Mouse (Mus musculus): ENCODE data around the gene Rps3.

Gene Rps3

GRCm38 (mm10) chr7:99476558-99477114, 6.9 kb downstream of the Rps3 start:
- DNase-seq (ENCODE audit: low spot score), result no peak

DNA sequence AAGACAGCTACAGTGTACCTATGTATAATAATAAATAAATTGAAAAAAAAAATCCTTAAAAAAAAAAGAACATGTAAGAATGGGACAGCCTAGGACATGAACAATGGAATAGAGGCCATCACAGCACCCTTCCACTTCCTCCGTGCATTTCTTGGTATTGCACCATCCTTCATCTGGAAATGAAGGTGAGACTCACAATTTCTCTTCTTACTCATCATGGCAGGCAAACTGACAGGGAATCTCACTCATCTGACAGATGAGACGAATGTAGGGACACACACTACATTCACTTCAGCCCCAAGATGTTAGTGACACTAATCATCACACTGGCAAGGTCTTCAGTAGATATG, 8.0 kb downstream of the Rps3 start:
- no peak for DNase-seq (ENCODE audit: low spot score)

DNA sequence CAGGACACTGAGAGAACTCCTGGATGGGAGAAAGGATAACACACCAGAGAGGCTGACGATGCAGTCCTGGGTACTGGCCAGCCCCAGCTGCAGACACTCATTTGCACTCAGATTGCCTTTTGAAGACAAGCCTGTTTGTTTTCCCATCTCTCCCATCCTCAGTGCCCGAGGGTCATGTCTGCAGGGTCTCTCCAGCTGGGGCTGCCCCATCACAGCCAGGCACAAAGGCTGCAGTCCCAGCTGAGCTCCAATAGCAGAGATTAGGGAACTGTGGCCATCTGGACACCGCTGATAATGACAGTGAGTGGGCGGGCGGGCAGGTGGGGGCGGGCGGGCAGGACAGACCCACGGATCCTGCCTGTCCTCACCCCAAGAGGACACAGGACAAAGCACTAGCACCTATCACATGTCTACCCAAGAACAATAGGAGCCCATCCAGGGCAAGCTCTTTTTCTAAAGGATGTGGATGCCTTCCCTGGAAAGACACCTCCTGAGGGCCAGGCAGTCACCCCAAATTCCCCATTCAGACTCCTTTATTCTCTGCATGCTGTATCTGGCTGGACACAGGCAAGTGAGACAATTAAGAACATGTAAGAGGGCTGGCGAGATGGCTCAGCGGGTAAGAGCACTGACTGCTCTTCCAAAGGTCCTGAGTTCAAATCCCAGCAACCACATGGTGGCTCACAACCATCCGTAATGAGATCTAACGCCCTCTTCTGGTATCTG, 8.5 kb downstream of the Rps3 start:
- peak; percentile 76 for DNase-seq (ENCODE audit: low spot score)

DNA sequence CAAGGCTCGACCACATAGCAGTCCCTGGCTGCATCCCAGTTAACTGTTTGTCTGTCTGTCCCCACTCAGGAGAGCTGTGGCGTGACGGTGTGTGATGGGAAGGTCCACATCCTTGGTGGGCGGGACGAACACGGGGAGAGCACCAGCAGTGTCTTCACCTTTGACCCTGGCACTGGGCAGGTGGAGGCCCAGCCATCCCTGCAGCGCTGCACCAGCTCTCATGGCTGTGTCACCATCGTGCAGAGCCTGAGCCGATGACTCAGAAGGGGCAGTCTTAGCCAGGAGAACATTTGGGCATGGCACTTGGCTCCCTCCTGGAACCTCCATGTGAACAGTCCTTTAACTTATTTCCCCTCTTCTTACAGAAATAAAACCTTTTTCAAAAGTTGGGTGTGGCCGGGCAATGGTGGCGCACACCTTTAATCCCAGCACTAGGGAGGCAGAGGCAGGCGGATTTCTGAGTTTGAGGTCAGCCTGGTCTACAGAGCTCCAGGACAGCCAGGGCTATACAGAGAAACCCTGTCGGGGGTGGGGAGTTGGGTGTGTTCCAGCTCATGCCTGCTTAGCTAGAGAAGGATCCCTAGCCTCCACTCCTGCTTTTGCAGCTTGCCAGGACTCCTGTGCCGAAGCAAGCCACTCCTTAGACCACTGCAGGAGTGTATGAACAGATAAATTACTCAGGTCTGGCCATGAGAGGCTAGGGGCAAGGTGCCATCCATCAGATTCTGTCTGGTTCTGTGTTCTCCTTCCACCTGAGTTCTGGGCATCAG, 9.7 kb downstream of the Rps3 start:
- DNase-seq (ENCODE audit: low spot score), result no peak

DNA sequence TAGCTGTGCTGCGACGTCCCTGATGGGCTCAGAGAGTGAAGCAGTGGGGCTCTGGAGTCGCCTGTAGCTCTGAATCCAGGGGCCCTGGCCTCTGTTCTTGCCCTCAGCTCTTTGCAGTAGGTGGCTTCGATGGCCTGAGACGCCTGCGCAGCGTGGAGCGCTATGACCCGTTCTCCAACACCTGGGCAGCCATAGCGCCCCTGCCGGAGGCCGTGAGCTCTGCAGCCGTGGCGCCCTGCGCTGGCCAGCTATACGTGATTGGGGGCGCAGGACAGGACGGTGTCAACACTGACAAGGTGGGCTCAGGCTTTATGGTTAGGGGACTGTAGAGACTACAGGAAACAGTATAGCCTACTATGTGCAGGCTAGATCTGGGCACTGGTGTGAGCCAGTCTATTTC, 12.0 kb downstream of the Rps3 start:
- no peak for DNase-seq (ENCODE audit: low spot score)

- no peak for DNase-seq (ENCODE audit: low spot score)
Observed at GRCm38 (mm10) chr7:99469680-99470405, 13.7 kb downstream of the Rps3 start.

GRCm38 (mm10) chr7:99468283-99469132, 15.0 kb downstream of the Rps3 start:
- DNase-seq (ENCODE audit: low spot score), result no peak

GRCm38 (mm10) chr7:99467916-99468282, 15.6 kb downstream of the Rps3 start:
- no peak for DNase-seq (ENCODE audit: low spot score)

DNA sequence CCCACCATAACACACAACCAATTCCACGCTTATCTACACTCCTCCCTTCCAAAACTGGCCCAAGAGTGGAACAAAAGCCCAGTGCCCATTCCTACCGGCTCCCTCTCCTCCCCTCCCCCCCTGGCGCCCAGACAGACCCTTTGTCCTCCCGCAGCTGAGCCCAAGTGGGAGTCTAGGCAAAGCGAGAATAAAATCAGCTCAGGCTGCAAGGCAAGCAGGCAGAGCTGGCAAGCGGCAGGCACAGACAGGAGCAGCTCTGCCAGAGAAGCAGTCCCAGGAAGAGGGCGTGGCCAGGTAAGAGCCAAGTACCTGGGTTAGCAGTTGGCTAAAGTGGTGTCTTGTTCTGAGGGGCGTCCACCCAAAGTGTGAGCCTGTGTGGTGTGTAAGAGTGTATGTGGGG, 17.7 kb downstream of the Rps3 start, which contains the start of gene Klhl35:
Klhl35 (plus strand) TSS at position 194 of the 400 bp plus-strand sequence.
- no peak for DNase-seq (ENCODE audit: low spot score)

DNA sequence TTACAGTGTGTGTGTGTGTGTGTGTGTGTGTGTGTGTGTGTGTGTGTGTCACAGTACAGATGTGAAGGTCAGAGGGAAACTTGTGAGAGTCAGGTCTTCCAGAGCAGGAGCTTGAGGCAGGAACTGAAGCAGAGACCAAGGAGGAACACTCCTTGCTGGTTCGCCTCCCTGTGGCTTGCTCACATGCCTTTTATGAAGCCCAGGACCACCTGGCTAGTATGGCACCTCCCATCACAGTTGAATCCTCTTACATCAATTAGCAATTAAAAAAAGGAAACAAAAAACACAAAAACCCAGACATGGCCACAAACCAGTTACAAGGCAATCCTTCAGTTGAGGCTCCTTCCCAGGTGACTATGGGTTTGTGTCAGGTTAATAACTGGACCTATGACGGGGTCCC, 20.4 kb downstream of the Rps3 start:
- DNase-seq (ENCODE audit: low spot score), result no peak

GRCm38 (mm10) chr7:99459888-99460652, 23.5 kb downstream of the Rps3 start:
- DNase-seq (ENCODE audit: low spot score), result no peak

GRCm38 (mm10) chr7:99458849-99459248, 24.7 kb downstream of the Rps3 start:
- DNase-seq (ENCODE audit: low spot score), result no peak

DNA sequence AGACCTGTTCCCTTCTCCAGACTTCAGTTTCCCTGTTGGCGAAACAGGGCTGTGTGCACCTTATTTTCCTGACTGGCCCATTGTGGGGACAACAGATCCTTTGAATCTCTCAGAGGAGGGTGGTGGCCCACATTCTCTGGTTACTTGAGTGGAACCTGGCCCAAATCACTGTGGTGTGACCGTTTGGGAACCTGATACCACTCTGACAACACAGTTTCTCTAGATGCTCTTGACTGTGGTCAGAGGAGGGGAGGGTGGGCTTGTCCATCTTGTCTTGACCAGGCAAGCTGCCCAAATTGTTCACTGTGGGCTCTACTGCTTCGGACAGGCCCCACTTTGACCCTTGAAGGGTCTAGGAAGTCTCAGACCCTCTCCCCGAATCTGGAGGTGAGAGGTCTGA, 29.5 kb downstream of the Rps3 start:
- DNase-seq (ENCODE audit: low spot score), result no peak

DNA sequence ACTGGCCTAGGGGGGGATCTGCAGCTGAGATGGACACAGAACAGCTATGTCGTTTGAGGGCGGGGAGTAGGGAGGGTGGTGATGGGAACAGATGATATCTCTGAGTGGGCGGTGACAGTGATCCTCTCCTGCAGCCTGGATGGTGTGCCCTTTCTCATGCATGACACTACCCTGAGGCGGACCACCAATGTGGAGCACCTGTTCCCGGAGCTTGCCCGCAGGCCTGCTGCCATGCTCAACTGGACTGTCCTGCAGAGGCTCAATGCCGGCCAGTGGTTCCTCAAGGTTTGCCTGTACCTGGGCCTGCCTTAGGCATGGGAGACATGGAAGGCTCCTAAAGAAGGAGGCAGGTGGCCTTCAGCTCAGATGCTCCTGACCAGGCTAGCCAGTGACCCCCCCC, 30.7 kb downstream of the Rps3 start:
- DNase-seq (ENCODE audit: low spot score), result no peak

DNA sequence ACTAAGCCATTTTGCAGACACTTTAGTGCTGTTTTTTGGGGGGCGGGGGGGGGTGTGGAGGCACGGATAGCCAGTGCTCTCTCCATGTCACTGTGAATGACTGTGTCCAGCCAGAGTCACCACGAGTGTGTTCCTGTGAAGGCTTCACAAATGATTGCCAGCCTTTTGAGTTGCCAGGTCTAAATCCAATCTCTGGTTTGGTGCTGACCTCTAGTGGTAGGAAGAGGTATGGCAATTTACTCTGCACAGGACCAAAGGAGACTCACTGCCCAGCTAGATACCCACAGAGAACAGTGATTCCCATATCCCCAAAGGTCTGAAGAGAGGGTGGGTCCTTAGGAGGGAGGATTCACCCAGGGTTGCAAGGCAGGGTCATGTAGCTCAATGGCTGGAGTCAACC, 32.8 kb downstream of the Rps3 start:
- peak; percentile 67 for DNase-seq (ENCODE audit: low spot score)

- DNase-seq (ENCODE audit: low spot score), result no peak
Observed at GRCm38 (mm10) chr7:99449751-99450150, 33.8 kb downstream of the Rps3 start.

GRCm38 (mm10) chr7:99449063-99449462, 34.5 kb downstream of the Rps3 start:
- DNase-seq (ENCODE audit: low spot score), result no peak

DNA sequence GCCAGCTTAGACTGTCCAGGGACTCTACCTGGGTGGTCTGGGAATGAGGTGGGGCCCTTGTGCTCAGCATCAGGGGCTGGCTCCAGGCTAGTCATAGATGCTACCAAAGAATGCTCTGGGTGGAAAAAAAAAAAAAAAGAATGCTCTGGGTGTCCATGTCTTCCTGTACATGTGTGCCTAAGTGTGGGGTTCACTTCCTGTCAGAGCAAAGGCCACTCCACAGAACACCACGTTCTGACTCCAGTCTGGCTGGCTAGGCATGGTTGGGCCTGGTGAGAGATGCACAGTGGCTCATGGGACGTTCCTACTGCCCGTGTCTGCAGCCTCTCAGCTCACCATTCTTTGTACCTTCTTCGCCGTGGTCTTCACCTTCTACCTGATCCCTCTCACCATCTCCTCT, 34.9 kb downstream of the Rps3 start:
- no peak for DNase-seq (ENCODE audit: low spot score)

DNA sequence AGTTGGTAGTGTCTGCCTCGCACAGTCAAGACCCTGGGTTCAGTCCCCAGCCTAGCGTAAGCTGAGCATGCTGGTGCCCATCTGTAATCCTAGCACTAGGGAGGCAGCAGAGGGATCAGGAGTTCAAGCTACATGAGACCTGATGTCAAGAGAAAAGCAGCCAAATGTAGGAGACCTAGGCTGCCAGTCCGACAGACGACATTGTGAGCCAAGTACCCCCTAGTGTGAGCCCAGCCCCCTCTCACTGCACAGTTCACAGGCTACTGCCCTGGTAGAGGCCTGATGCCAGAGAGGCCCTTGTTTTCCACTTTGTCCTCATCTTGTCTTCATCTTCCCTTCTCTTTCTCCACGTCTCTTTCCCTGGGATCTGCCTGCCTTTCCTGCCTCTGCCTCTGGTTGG, 36.2 kb downstream of the Rps3 start:
- no peak for DNase-seq (ENCODE audit: low spot score)

DNA sequence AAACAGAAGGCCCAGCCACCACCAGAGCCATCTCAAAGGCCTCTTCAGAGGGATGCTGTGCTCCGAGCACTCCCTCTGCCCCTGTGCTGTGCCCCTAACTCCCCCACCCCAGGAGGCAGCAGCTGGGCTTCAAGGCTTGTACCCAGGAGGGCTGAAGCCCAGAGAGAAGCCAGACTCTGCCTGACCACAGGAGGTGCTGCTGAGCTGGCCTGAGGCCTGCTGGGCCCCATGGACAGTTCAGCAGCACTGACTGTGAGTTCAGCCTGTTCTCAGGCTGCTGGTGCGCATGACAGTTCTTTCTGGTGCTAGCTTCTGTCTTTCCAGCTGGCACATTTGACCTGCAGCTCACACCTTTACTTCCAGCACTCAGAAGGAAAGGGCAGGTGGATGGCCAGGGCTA, 37.7 kb downstream of the Rps3 start:
- DNase-seq (ENCODE audit: low spot score), result no peak

- no peak for DNase-seq (ENCODE audit: low spot score)
Observed at GRCm38 (mm10) chr7:99444012-99444411, 39.5 kb downstream of the Rps3 start.
